Mouse (Mus musculus): ENCODE measurements around the gene Rbbp8nl.

The Rbbp8nl gene

GRCm38 (mm10) chr2:180229129-180229528, 60.5 kb downstream of the Rbbp8nl start:
- no peak for DNase-seq (ENCODE audit: low read depth, low spot score)

- DNase-seq (ENCODE audit: low read depth, low spot score), result no peak
These were observed 61.1 kb downstream of the Rbbp8nl start for GRCm38 (mm10) chr2:180228592-180228991.

- DNase-seq (ENCODE audit: low read depth, low spot score), result no peak
These were observed 61.6 kb downstream of the Rbbp8nl start for GRCm38 (mm10) chr2:180228060-180228458.
